Mouse (Mus musculus) frontal cortex, postnatal 10 days (tissue): ENCODE data around the gene Stat2.

Experiments
- DNase-seq, 2 experiments: peaks; one replicate each; pipeline ENCODE4 v3.0.0; 2022; ENCODE audit warnings: low spot score in 2 of 2, mixed read lengths in 1 of 2

The Stat2 gene

GRCm38 (mm10) chr10:128338948-128339347, 68.6 kb downstream of the Stat2 start:
- DNase-seq, result no peak

- no peak for DNase-seq
Measured at GRCm38 (mm10) chr10:128340257-128340656, 69.9 kb downstream of the Stat2 start.
